Mouse (Mus musculus) brain, embryonic 14.5 days (tissue): ENCODE measurements around the gene Fzd2.

ENCODE experiments used
- CTCF ChIP-seq: fragments of 200-500 bp; IDR thresholded peaks from 2 replicates; pipeline ENCODE4 v1.5.1; 2012; ENCODE audit warnings: inconsistent platforms, mild to moderate bottlenecking, moderate library complexity, borderline replicate concordance; ENCODE audit not compliant: insufficient read depth, insufficient read length; ENCODE audit errors: extremely low read depth
- POLR2A ChIP-seq: fragments of 200-500 bp; IDR thresholded peaks from 2 replicates; pipeline ENCODE4 v1.6.1; 2012; ENCODE audit warnings: mild to moderate bottlenecking, inconsistent platforms, borderline replicate concordance; ENCODE audit not compliant: poor library complexity, insufficient read depth, insufficient read length, severe bottlenecking; ENCODE audit errors: extremely low read depth

DNA sequence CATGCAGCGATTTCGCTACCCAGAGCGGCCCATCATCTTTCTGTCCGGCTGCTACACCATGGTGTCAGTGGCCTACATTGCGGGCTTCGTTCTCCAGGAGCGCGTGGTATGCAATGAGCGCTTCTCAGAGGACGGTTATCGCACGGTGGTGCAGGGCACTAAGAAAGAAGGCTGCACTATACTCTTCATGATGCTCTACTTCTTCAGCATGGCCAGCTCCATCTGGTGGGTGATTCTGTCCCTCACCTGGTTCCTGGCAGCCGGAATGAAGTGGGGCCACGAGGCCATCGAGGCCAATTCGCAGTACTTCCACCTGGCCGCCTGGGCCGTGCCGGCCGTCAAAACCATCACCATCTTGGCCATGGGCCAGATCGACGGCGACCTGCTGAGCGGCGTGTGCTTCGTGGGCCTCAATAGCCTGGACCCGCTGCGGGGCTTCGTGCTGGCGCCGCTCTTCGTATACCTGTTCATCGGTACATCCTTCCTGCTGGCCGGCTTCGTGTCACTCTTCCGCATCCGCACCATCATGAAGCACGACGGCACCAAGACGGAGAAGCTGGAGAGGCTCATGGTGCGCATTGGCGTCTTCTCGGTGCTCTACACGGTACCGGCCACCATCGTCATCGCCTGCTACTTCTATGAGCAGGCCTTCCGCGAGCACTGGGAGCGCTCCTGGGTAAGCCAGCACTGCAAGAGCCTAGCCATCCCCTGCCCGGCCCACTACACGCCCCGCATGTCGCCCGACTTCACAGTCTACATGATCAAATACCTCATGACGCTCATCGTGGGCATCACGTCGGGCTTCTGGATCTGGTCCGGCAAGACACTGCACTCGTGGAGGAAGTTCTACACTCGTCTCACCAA, 1.6 kb downstream of the Fzd2 start:
- TF ChIP-seq POLR2A (no peak), CTCF (0 out of 2 replicates have a peak, but pooled peaks have one; percentile 5)
